Mouse (Mus musculus) urinary bladder, adult 18-20 months (tissue): ENCODE data around the gene Tbr1.

Experiments
- DNase-seq, 2 experiments: peaks; one replicate each; pipeline ENCODE4 v3.0.0; 2022; ENCODE audit warnings: low spot score in 2 of 2, mixed read lengths in 2 of 2

The Tbr1 gene

DNA sequence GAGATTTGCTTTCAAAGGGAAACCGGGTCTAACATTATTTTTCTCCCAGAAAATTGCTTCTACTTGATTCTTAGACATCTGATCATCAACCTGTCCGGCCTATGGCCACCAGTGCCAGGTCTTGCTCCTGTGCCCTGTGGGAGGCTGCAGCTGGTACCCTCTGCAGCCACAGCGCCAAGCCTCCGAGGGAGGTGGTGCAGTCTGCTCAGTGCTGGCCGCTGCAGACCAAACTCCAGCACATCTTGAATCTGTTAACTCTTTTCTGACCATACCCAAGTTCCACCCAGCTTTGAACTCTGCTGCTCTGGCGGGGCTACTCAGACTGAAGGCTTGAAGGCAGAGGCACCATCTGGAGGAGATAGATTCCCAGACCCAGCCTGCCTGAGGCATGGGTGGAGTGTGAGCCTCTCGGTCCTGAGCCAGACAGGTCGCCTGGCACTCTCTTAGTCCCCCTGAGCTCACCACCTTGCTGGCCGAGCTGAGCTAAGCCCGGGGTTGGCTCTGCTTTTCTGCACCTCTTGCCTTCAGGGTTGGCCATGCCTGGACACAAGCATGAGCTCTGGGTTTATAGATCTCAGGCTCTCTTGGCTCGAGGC is at the start of gene Tbr1:
TSS of gene Tbr1 (plus strand) at position 275 of the 596 bp plus-strand sequence.
- DNase-seq, result no peak

DNA sequence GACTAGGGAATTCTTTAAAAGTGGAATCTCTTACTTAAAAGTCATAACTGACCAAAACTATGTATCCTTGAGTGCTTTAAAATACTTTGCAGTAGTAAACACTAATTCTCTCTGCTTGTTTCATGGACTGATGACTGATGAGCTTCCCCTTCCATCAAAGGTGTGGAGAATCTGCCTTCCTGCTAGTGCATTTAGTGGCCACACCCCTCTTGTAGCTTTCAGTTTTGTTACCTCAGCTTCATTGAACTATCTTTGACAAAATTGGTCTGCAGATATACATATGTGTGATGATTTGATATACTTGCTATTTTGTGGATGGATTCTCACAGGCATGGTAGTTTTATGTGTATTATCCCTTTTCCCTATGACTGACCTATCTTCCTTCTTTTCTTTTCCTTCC is 47.7 kb upstream of the Tbr1 start:
- no peak for DNase-seq

- DNase-seq, result no peak
Measured at GRCm38 (mm10) chr2:61759234-61759855, 43.4 kb upstream of the Tbr1 start.

- no peak for DNase-seq
Measured at GRCm38 (mm10) chr2:61760044-61760443, 42.7 kb upstream of the Tbr1 start.

GRCm38 (mm10) chr2:61764470-61765105 is 38.1 kb upstream of the Tbr1 start:
- DNase-seq, result no peak

DNA sequence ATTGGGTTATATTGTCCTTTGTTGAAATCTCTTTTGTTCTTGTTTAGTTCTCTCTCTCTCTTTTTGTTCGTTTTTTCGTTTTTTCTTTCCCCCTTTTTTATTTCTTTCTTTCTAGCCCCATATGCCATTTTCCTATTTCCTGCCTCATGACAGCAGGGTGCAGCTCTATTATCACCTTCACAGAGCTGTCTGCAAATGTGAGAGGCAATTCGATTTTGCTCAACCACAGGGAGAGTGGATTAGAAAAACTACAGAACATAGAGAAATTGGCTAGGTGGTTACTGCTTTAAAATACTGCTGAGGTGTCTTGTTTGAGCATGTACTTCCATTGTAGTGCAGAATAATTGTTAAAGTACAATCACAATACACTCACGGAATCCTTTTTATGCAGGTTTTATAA is 37.2 kb upstream of the Tbr1 start:
- no peak for DNase-seq

DNA sequence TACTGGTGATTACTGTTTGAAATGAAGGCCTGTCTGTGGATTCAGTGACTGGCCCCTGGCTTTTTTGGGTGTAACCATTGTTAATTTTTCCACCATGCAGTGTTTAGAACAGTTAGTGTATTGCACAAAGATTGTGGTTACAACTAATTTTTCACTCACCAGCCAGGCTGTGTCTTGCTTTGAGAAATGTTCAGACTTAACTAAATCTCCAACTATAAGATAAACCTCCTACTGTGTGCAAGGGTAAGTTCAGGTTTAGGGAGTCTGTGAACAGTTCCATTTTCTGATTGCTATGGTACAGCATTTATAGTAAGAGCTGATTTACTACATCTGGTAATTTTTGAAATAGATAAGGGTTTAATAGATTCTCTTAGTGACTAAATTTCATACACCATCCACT is 21.9 kb upstream of the Tbr1 start:
- DNase-seq, result no peak

DNA sequence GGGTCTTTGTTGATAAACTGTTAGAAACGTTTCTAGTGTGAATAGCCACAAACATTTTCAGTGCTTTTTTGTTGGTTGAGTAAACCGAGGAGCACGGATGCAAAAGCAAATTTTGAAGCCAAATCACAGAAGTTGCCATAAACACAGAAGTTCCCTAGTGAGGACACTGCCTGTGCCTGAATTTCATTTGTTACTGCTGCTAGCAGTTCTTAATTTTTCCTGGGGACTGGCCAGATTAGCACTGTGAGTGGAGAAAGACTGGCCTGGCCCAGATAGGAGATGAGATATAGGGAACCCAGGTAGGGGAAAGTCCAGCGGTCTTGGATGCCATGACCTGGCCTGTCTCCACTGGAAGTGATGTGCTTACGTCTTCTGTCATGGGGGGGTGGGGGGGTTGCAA is 7.8 kb upstream of the Tbr1 start:
- DNase-seq, result no peak

- no peak for DNase-seq
Measured at GRCm38 (mm10) chr2:61798048-61798447, 4.7 kb upstream of the Tbr1 start.

DNA sequence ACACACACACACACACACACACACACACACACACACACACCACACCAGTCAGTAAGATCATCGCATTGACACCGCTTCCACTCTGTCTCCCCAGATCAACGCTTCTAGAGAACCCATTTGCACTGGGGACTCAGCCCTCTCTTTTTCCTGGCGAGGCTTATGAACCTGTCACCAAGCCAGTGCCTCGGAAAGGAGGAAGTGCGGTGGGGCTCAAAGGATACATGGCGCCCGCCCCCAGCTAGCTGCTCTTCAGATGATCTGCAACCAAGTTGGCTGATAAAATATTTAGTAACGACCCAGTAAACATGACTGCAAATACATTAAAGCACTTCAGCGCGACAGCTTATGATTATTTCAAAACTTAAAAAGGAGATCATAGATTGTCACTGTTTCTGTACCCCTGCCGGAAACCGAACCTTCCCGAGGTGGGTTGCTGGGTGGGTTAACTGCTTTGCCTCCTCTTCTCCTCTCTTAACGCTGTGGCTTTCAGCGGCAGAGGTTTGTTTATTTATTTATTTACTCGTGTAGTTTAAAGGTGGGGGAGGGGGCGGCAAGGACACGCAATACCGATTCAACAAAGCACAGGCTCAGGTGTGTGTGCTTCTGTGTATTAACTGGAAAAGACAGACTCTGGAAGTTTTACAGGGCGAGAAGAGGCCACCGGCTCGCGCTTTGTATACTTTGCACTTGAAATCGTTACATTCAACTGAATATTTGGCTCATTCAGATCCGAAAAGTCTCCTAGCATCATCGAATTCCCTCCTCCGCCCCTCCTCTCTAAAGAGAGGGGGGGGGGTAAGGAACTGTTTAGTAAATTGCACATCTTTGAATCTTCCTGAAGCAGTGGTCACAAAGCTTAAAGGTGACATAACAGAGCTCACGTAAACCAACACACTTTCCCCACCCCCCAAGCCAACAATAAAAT is 975 bp downstream of the Tbr1 start:
- no peak for DNase-seq

- no peak for DNase-seq
Measured at GRCm38 (mm10) chr2:61804382-61804840, 1.7 kb downstream of the Tbr1 start.

GRCm38 (mm10) chr2:61804841-61805540 is 2.3 kb downstream of the Tbr1 start:
- DNase-seq, result peak in 1 of 2 experiments; percentile 30

GRCm38 (mm10) chr2:61805541-61806345 is 3.0 kb downstream of the Tbr1 start:
- DNase-seq, result peak in 1 of 2 experiments; percentile 25

- DNase-seq, result no peak
Measured at GRCm38 (mm10) chr2:61806346-61806825, 3.7 kb downstream of the Tbr1 start.

DNA sequence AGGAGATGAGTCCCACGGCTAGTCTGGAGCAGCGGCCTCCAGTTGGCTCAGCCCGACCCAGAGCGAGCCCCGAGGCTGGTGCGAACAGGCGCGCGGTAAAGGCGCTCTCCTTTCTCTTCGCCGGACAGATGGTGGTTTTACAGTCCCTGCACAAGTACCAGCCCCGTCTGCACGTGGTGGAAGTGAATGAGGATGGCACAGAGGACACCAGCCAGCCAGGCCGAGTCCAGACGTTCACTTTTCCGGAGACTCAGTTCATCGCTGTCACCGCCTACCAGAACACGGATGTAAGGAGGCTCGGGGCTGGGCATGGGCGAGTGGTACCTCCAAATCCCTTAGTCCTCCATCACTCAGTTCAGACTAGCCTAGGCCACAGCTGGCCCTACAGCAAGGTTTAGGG is 4.4 kb downstream of the Tbr1 start:
- peak in 1 of 2 experiments; percentile 34 for DNase-seq

GRCm38 (mm10) chr2:61807781-61808180 is 5.1 kb downstream of the Tbr1 start:
- DNase-seq, result no peak

GRCm38 (mm10) chr2:61808776-61809175 is 6.0 kb downstream of the Tbr1 start:
- no peak for DNase-seq

GRCm38 (mm10) chr2:61809381-61809780 is 6.7 kb downstream of the Tbr1 start:
- no peak for DNase-seq

GRCm38 (mm10) chr2:61810751-61811150 is 8.0 kb downstream of the Tbr1 start:
- DNase-seq, result no peak

DNA sequence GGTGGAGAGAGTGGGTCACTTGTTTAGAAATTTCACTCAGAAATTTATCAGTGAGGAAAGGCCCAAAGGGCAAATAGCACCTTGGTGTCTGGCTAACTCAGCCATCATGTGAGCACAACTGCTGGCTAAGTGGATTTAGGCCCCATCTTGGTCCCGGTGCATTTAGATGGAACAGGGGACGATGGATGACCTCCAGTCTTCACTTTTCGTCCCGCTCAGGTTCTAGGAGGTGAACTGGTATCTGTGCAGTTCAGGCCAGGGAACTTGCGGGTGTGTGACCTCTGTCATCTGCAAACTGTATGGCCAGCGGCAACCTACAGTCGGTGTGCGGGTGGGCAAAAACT is 8.4 kb downstream of the Tbr1 start:
- no peak for DNase-seq
